Mouse (Mus musculus): Measurements from ENCODE around the gene Gm20388. TPM values are rescaled to one million over a fixed set of nuclear protein-coding genes. Genes with fewer than 3 reads are reported as not detected.

Gm20388 gene
- polyA plus RNA-seq, 1 experiment from 2014 or later: not detected

GRCm38 (mm10) chr8:120887254-120887653, 976.6 kb downstream of the Gm20388 start:
- Histone ChIP-seq H3K27me3 (ENCODE audit: control insufficient read depth, insufficient read depth, low read length) (peaks cover 95% of the 10 kb centered on the region), H3K9me3 (ENCODE audit: control insufficient read depth, low read length) (no peaks in the 10 kb centered on the region), H3K4me3 (ENCODE audit: low read length) (no peak overlapping the region), H3K4me2 (replicated peaks; ENCODE audit: low read depth, low read length) (no peak overlapping the region), H3K9ac (ENCODE audit: low read depth, low read length) (no peak overlapping the region), H3K4me1 (ENCODE audit: control insufficient read depth, insufficient read depth, low read length) (no peaks in the 10 kb centered on the region), H3K36me3 (ENCODE audit: control insufficient read depth, insufficient read depth, low read length) (no peaks in the 10 kb centered on the region), H3K27ac (ENCODE audit: low read depth, low read length) (no peak overlapping the region)
- WGBS: 2% methylated on average over 10 of the region's 10 CpGs
- ATAC-seq (ENCODE audit: low FRiP score, low TSS enrichment): no peak

DNA sequence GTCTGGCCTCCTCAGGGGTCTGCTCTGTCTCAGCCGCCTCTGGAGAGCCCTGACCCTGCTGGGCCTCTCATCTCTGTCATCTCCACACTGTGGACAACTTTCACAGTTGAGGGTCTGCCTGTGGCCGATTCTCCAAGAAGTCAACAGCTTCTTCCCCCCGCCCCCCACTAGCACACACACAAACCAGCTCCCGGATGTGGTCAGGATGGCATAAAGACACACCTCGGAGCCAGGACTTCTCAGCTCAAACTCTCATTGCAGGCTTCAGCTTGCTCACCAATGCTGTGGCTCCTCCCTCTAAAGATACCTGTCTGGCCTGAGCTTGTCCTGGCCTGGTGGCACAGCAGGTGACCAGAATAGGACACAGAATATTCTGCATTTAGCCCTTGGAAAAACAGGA, 977.4 kb downstream of the Gm20388 start:
- H3K27ac ChIP-seq (ENCODE audit: low read depth, low read length): no peak overlapping the region
- 4% methylated on average over 5 of the region's 5 CpGs for WGBS
- H3K4me2 ChIP-seq (replicated peaks; ENCODE audit: low read depth, low read length): no peak overlapping the region
- no peak for ATAC-seq (ENCODE audit: low FRiP score, low TSS enrichment)
- no peaks in the 10 kb centered on the region for H3K4me1 ChIP-seq (ENCODE audit: control insufficient read depth, insufficient read depth, low read length)
- no peaks in the 10 kb centered on the region for H3K9me3 ChIP-seq (ENCODE audit: control insufficient read depth, low read length)
- H3K9ac ChIP-seq (ENCODE audit: low read depth, low read length): no peak overlapping the region
- H3K36me3 ChIP-seq (ENCODE audit: control insufficient read depth, insufficient read depth, low read length): no peaks in the 10 kb centered on the region
- H3K27me3 ChIP-seq (ENCODE audit: control insufficient read depth, insufficient read depth, low read length): peaks cover 96% of the 10 kb centered on the region
- H3K4me3 ChIP-seq (ENCODE audit: low read length): no peak overlapping the region

GRCm38 (mm10) chr8:120889189-120889588, 978.5 kb downstream of the Gm20388 start:
- Histone ChIP-seq H3K36me3 (ENCODE audit: control insufficient read depth, insufficient read depth, low read length) (no peaks in the 10 kb centered on the region), H3K4me1 (ENCODE audit: control insufficient read depth, insufficient read depth, low read length) (no peaks in the 10 kb centered on the region), H3K4me3 (ENCODE audit: low read length) (no peak overlapping the region), H3K9ac (ENCODE audit: low read depth, low read length) (no peak overlapping the region), H3K9me3 (ENCODE audit: control insufficient read depth, low read length) (no peaks in the 10 kb centered on the region), H3K27ac (ENCODE audit: low read depth, low read length) (no peak overlapping the region), H3K4me2 (replicated peaks; ENCODE audit: low read depth, low read length) (no peak overlapping the region), H3K27me3 (ENCODE audit: control insufficient read depth, insufficient read depth, low read length) (peaks cover 96% of the 10 kb centered on the region)
- WGBS: 85% methylated on average over 4 of the region's 4 CpGs
- no peak for ATAC-seq (ENCODE audit: low FRiP score, low TSS enrichment)

- ATAC-seq (ENCODE audit: low FRiP score, low TSS enrichment): peak; percentile 48; the same call in 1 of the 2 replicates
- H3K4me2 ChIP-seq (replicated peaks; ENCODE audit: low read depth, low read length): 0 out of 2 replicates have a peak overlapping the region, but pooled peaks have one; percentile 13
- H3K27me3 ChIP-seq (ENCODE audit: control insufficient read depth, insufficient read depth, low read length): peaks cover 96% of the 10 kb centered on the region
- no peak overlapping the region for H3K4me3 ChIP-seq (ENCODE audit: low read length)
- H3K9ac ChIP-seq (ENCODE audit: low read depth, low read length): no peak overlapping the region
- no peaks in the 10 kb centered on the region for H3K4me1 ChIP-seq (ENCODE audit: control insufficient read depth, insufficient read depth, low read length)
- H3K9me3 ChIP-seq (ENCODE audit: control insufficient read depth, low read length): no peaks in the 10 kb centered on the region
- no peak overlapping the region for H3K27ac ChIP-seq (ENCODE audit: low read depth, low read length)
- 2% methylated on average over 11 of the region's 11 CpGs for WGBS
- H3K36me3 ChIP-seq (ENCODE audit: control insufficient read depth, insufficient read depth, low read length): no peaks in the 10 kb centered on the region
Observed at GRCm38 (mm10) chr8:120890068-120890467, 979.4 kb downstream of the Gm20388 start.

DNA sequence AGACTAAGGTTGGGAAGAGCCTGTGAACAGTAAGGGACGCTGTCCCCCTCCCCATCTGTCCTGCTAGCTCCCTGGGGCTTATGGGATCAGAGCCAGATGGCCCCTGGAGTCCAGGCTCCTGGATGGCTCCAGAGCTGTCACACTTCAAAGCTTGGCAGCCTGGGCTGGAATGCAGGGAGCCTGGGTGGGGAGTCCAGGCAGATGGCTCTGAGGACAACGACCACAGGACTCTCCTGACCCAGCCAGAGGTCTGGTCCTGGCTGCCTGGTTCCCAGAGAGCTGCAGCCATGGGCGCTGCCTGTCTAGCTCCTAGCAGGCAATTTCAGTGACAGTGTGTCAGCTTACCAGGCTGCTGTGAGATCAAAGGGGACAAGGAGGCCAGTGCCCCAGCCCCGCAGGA, 984.4 kb downstream of the Gm20388 start:
- Histone ChIP-seq H3K36me3 (ENCODE audit: control insufficient read depth, insufficient read depth, low read length) (no peaks in the 10 kb centered on the region), H3K4me3 (ENCODE audit: low read length) (no peak overlapping the region), H3K9me3 (ENCODE audit: control insufficient read depth, low read length) (peaks cover 6% of the 10 kb centered on the region; the same call in 1 of the 2 replicates), H3K4me2 (replicated peaks; ENCODE audit: low read depth, low read length) (no peak overlapping the region), H3K9ac (ENCODE audit: low read depth, low read length) (no peak overlapping the region), H3K27ac (ENCODE audit: low read depth, low read length) (no peak overlapping the region), H3K27me3 (ENCODE audit: control insufficient read depth, insufficient read depth, low read length) (peaks cover 79% of the 10 kb centered on the region), H3K4me1 (ENCODE audit: control insufficient read depth, insufficient read depth, low read length) (peaks cover 14% of the 10 kb centered on the region)
- WGBS: 0% methylated on average over 4 of the region's 4 CpGs
- ATAC-seq (ENCODE audit: low FRiP score, low TSS enrichment): no peak

- Histone ChIP-seq H3K4me2 (replicated peaks; ENCODE audit: low read depth, low read length) (no peak overlapping the region; the same call in 1 of the 2 replicates), H3K36me3 (ENCODE audit: control insufficient read depth, insufficient read depth, low read length) (no peaks in the 10 kb centered on the region), H3K27me3 (ENCODE audit: control insufficient read depth, insufficient read depth, low read length) (peaks cover 75% of the 10 kb centered on the region), H3K4me3 (ENCODE audit: low read length) (no peak overlapping the region), H3K27ac (ENCODE audit: low read depth, low read length) (no peak overlapping the region), H3K9ac (ENCODE audit: low read depth, low read length) (no peak overlapping the region), H3K4me1 (ENCODE audit: control insufficient read depth, insufficient read depth, low read length) (peaks cover 14% of the 10 kb centered on the region), H3K9me3 (ENCODE audit: control insufficient read depth, low read length) (peaks cover 6% of the 10 kb centered on the region; the same call in 1 of the 2 replicates)
- 2% methylated on average over 13 of the region's 13 CpGs for WGBS
- no peak for ATAC-seq (ENCODE audit: low FRiP score, low TSS enrichment)
Observed at GRCm38 (mm10) chr8:120895600-120895999, 985.0 kb downstream of the Gm20388 start.

DNA sequence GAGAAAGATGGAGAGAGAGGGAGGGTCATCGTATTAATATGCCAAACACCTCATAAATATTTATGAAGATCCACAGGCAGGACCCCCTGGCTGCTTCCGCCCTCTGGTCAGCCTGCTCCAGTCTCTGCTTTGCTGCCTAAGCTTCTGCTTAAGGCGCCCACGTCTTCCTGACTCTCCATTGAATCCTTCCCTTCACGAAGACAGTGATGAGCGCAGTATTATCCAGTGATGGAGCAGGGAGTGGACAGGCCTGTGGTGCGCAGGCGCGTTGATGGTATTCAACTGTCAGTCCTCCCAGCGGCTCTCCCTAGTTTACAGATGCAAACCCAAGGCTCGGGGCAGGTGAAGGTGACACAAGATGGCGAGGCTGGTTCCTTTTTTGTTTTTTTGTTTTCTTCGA, 985.6 kb downstream of the Gm20388 start:
- no peak overlapping the region for H3K9ac ChIP-seq (ENCODE audit: low read depth, low read length)
- H3K27ac ChIP-seq (ENCODE audit: low read depth, low read length): no peak overlapping the region
- peaks cover 15% of the 10 kb centered on the region for H3K4me1 ChIP-seq (ENCODE audit: control insufficient read depth, insufficient read depth, low read length)
- H3K36me3 ChIP-seq (ENCODE audit: control insufficient read depth, insufficient read depth, low read length): no peaks in the 10 kb centered on the region
- H3K4me2 ChIP-seq (replicated peaks; ENCODE audit: low read depth, low read length): no peak overlapping the region
- H3K4me3 ChIP-seq (ENCODE audit: low read length): no peak overlapping the region
- 33% methylated on average over 13 of the region's 13 CpGs for WGBS
- H3K27me3 ChIP-seq (ENCODE audit: control insufficient read depth, insufficient read depth, low read length): peaks cover 71% of the 10 kb centered on the region
- no peak for ATAC-seq (ENCODE audit: low FRiP score, low TSS enrichment)
- H3K9me3 ChIP-seq (ENCODE audit: control insufficient read depth, low read length): peaks cover 6% of the 10 kb centered on the region; the same call in 1 of the 2 replicates

- Histone ChIP-seq H3K27me3 (ENCODE audit: control insufficient read depth, insufficient read depth, low read length) (peaks cover 56% of the 10 kb centered on the region), H3K9me3 (ENCODE audit: control insufficient read depth, low read length) (peaks cover 6% of the 10 kb centered on the region; the same call in 1 of the 2 replicates), H3K9ac (ENCODE audit: low read depth, low read length) (no peak overlapping the region), H3K4me3 (ENCODE audit: low read length) (no peak overlapping the region), H3K4me1 (ENCODE audit: control insufficient read depth, insufficient read depth, low read length) (peaks cover 23% of the 10 kb centered on the region), H3K36me3 (ENCODE audit: control insufficient read depth, insufficient read depth, low read length) (no peaks in the 10 kb centered on the region), H3K27ac (ENCODE audit: low read depth, low read length) (no peak overlapping the region), H3K4me2 (replicated peaks; ENCODE audit: low read depth, low read length) (no peak overlapping the region)
- 63% methylated on average over 4 of the region's 4 CpGs for WGBS
- ATAC-seq (ENCODE audit: low FRiP score, low TSS enrichment): no peak
Observed at GRCm38 (mm10) chr8:120898008-120898407, 987.4 kb downstream of the Gm20388 start.

GRCm38 (mm10) chr8:120898828-120899407, 988.3 kb downstream of the Gm20388 start:
- ATAC-seq (ENCODE audit: low FRiP score, low TSS enrichment): no peak
- H3K4me2 ChIP-seq (replicated peaks; ENCODE audit: low read depth, low read length): no peak overlapping the region

More at GRCm38 (mm10) chr8:120898828-120899407, 988.3 kb downstream of the Gm20388 start:
- peaks cover 6% of the 10 kb centered on the region; the same call in 1 of the 2 replicates for H3K9me3 ChIP-seq (ENCODE audit: control insufficient read depth, low read length)
- H3K27ac ChIP-seq (ENCODE audit: low read depth, low read length): no peak overlapping the region
- 27% methylated on average over 17 of the region's 17 CpGs for WGBS
- H3K4me1 ChIP-seq (ENCODE audit: control insufficient read depth, insufficient read depth, low read length): peaks cover 23% of the 10 kb centered on the region
- no peak overlapping the region for H3K9ac ChIP-seq (ENCODE audit: low read depth, low read length)
- H3K27me3 ChIP-seq (ENCODE audit: control insufficient read depth, insufficient read depth, low read length): peaks cover 50% of the 10 kb centered on the region
- no peaks in the 10 kb centered on the region for H3K36me3 ChIP-seq (ENCODE audit: control insufficient read depth, insufficient read depth, low read length)
- no peak overlapping the region for H3K4me3 ChIP-seq (ENCODE audit: low read length)
